Mouse (Mus musculus) left cerebral cortex, postnatal 36 days (tissue): Measurements from ENCODE around the gene Olfr597. TPM values are rescaled to one million over a fixed set of nuclear protein-coding genes. Genes with fewer than 3 reads are reported as not detected.
"Not testable (repeated sequence)": the region's sequence is repeated elsewhere in the genome, so short reads cannot be mapped to it uniquely, and the experiment has no call there.

Experiments used
- DNase-seq, 2 experiments: peaks; one replicate each; pipeline ENCODE4 v3.0.0; 2021 to 2022; ENCODE audit warnings: low spot score in 2 of 2, mixed read lengths in 1 of 2
- intact Hi-C: fragments of 180-260 bp; cut with DNase I; formaldehyde crosslinking; loops from one replicate; pipeline ENCODE4 v1.15.1; 2025
- microRNA-seq: library from miRNA; unstranded; fragments of <30 nt; microRNA quantifications from one replicate; pipeline ENCODE4 v1.2.0, GENCODE M21; 2022
- total RNA-seq, 2 experiments: library from RNA; stranded (reverse); gene quantifications; 2 replicates each; pipeline ENCODE4 v1.2.3; 2021

Gene Olfr597
- total RNA-seq: not detected

DNA sequence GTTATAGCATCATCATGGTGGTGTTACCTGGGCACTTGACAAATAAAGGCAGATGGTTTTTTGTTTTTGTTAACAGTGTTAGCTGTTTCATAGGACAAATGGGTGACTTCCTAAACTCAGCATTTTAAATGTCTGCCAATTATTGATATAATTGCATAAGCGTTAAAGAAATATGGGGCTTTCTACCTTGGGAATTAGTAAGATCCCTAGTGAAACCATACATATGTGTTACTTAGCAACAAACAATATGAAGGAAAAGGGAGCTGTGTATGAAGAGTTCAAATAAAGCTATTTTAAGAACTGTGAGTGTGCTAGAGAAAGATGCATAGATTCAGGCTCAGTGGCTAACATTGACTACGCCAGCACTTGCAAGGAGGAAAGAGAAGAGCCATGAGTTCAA lies at the start of gene Olfr597:
Olfr597 (plus strand) TSS at position 301 of the 400 bp plus-strand sequence.
- intact Hi-C loops: loop anchor here (5.0 kb wide), 1 partner anchor 56 kb away; no protein-coding TSS in a partner anchor
- DNase-seq: not testable (repeated sequence)

DNA sequence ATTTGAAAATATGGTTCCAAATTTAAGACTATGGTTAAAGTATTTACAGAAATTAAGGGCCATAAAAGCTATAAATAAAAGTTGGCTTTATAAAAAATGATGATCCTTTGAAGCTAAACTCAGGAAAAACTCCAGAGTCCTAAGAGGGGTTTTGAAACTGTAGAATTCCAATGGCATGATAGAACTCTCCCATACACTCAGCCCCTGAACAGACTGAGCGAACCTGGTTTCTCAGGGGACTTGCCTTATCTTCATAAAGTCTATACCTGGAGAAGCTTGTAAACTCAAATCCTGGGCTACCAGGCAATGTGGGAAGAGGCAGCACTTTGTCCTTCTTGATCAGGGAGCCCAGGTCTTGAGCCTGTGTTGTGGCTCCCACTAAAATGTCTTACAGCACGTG lies 10.8 kb upstream of the Olfr597 start, which contains the start of gene Olfr596:
Olfr596 (plus strand) TSS at position 301 of the 400 bp plus-strand sequence.
- intact Hi-C loops: not testable (repeated sequence)

DNA sequence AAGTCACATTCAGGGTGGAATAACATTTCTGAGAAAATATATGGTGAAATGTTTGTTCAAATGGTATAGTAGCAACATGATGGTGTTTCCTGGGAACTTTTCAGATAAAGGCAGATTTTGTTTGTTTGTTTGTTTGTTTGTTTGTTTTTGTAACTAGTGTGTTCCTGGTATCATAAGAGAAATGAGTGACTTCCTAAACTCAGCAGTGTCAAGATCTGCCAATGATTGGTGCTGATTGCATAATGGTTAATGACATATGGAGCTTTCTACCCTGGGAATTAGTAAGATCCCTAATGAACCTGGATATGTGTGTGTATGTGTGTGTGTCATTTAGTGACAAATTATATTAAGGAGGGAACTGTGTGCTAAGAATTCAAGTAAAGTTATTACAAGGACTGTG lies 7.2 kb downstream of the Olfr597 start, which contains the start of gene Olfr598:
Olfr598 (plus strand) TSS at position 301 of the 400 bp plus-strand sequence.
- intact Hi-C loops: no loop called here
- DNase-seq: no peak

More for the DNA sequence above, 10.8 kb upstream of the Olfr597 start, which contains the start of gene Olfr596:
- DNase-seq: not testable (repeated sequence)

DNA sequence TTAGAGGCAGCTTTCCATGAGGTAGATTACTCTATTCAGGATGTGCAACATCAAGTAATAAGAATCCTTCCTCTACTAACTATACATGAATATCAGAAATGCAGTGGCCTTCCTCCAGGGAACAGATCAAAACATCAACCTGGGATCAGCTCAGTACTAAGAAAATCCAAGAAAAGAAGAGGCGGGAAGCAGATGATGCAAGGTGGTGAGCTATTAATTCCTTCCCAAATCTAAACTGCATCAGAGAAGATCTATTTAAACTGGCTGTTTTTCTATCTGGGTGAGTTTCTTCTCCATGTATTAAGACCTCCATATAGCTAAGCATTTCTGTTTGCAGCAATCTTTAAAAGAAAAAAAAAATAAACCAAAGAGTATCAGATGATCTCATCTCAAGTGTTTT lies 19.5 kb downstream of the Olfr597 start, which contains the start of gene Olfr599:
Olfr599 (plus strand) TSS at position 301 of the 400 bp plus-strand sequence.
- intact Hi-C loops: no loop called here
- no peak for DNase-seq

DNA sequence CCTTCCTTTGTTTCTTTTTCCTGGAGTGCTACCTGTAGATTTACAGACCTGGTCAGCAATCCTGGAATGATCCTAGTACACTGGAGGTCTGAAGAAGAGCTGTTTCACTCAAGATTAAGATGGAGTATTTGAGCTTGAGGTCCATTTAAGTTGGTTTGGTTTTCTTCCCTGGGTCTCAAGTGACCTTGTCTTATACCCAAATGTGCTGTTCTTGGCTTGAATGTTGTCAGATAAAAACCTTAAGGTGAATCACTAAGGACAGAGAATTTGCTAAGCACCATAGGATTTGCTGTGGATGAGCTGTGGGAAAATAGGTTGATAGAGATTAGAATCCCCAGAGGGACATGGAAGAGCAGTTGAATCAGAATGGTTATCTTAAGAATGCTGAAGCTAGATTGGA lies 33.5 kb downstream of the Olfr597 start, which contains the start of gene Olfr600:
Olfr600 (minus strand) TSS at position 101 of the 400 bp plus-strand sequence.
- DNase-seq: no peak
- intact Hi-C loops: no loop called here

DNA sequence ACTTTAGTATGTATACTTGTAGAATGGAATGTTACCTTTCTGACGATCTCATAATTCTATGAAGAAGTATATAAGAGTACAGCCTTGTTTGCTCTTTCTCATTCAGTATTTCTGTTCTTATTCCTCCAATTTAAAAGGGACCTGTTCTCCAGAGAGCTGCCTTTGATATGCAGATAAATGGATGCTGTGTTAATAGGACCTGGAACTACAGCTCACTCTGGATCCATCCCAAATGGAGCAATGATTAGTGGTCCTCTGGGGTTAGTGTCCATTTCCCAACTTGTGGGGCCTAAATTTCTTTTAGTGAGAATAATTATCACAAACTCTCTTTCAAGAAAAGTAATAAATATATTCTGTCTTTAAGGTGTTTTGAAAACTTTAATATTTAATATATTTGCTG lies 46.4 kb downstream of the Olfr597 start, which contains the start of gene Olfr601:
Olfr601 (minus strand) TSS at position 101 of the 400 bp plus-strand sequence.
- intact Hi-C loops: no loop called here
- DNase-seq: no peak

Small RNA genes lying within 50 kb of the gene (microRNA-seq; reads per million reads assigned to microRNA genes)
- gene Gm23550: not detected

Other genes with a start within 250 kb of the Olfr597 start
- gene Olfr584, start 234.4 kb upstream of the Olfr597 start, total RNA-seq: not detected
- not detected for gene Olfr585, start 218.6 kb upstream of the Olfr597 start, total RNA-seq
- gene Olfr586, start 190.7 kb upstream of the Olfr597 start, total RNA-seq: not detected
- gene Olfr588-ps1, start 175.4 kb upstream of the Olfr597 start, total RNA-seq: not detected
- not detected for gene Olfr589, start 160.0 kb upstream of the Olfr597 start, total RNA-seq
- gene Olfr591, start 138.0 kb upstream of the Olfr597 start, total RNA-seq: not detected
- not detected for gene Olfr592, start 131.5 kb upstream of the Olfr597 start, total RNA-seq
- not detected for gene Olfr593, start 104.5 kb upstream of the Olfr597 start, total RNA-seq
- gene Olfr594, start 99.3 kb upstream of the Olfr597 start, total RNA-seq: not detected
- gene Usp17ld, start 63.8 kb upstream of the Olfr597 start, total RNA-seq: not detected
- not detected for gene Olfr596, start 10.7 kb upstream of the Olfr597 start, total RNA-seq
- gene Olfr598, start 7.3 kb downstream of the Olfr597 start, total RNA-seq: not detected
- not detected for gene Olfr599, start 19.6 kb downstream of the Olfr597 start, total RNA-seq
- gene Olfr600, start 33.4 kb downstream of the Olfr597 start, total RNA-seq: not detected
- gene Olfr601, start 46.3 kb downstream of the Olfr597 start, total RNA-seq: not detected
- gene Olfr603, start 69.9 kb downstream of the Olfr597 start, total RNA-seq: not detected
- not detected for gene Usp17lc, start 98.8 kb downstream of the Olfr597 start, total RNA-seq
- not detected for gene Olfr605, start 129.1 kb downstream of the Olfr597 start, total RNA-seq
- not detected for gene Olfr606, start 132.7 kb downstream of the Olfr597 start, total RNA-seq
- gene Olfr607, start 147.8 kb downstream of the Olfr597 start, total RNA-seq: not detected
- not detected for gene Olfr608, start 153.6 kb downstream of the Olfr597 start, total RNA-seq
- gene Olfr609, start 181.7 kb downstream of the Olfr597 start, total RNA-seq: not detected
- not detected for gene Olfr610, start 195.8 kb downstream of the Olfr597 start, total RNA-seq
- not detected for gene Olfr611, start 204.5 kb downstream of the Olfr597 start, total RNA-seq
- gene Olfr612, start 226.4 kb downstream of the Olfr597 start, total RNA-seq: not detected
- not detected for gene Olfr613, start 231.8 kb downstream of the Olfr597 start, total RNA-seq
- gene Olfr615, start 239.8 kb downstream of the Olfr597 start, total RNA-seq: not detected